Mouse (Mus musculus): Measurements from ENCODE around the gene Abracl.

DNA sequence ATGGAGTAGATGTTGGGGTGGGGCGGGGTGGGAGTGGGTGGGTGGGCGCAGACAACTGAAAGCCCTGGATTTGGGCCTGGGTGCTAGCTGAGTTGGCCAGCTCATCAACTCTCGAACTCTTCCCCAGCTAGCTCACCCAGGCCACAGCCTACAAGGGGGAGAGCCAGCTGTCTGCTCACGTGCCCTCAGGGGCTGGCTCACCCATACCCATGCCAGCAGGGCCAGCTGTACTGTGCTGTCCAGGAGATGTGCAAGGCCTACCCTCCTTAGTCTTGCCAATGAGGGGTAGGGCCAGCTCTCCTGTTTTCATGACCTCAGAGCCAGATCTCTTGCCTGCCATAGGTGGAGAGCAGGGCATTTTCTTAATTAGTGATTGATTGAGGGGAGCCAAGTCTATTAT, 11.3 kb upstream of the Abracl start:
- TF ChIP-seq POLR2A (IDR thresholded peaks at IDR 0.05; ENCODE audit: low read depth, low read length), result no peak
- no peak for TF ChIP-seq CTCF (IDR thresholded peaks at IDR 0.05; ENCODE audit: borderline replicate concordance, insufficient read depth, low read length)
